Mouse (Mus musculus) natural killer cell, adult 2 months (primary cell): ENCODE data around the gene Arvcf.
A peak's percentile ranks its signal among the peaks of the same experiment; 100 is the strongest.

ENCODE experiments used
- DNase-seq, 2 experiments: peaks; one replicate each; pipeline ENCODE4 v3.0.0; 2022; ENCODE audit warnings: low spot score in 2 of 2

Arvcf gene

GRCm38 (mm10) chr16:18347931-18348600 lies at the start of gene Arvcf, which contains the start of gene Tango2:
TSS of gene Arvcf (plus strand) at chr16:18348182.
TSS of gene Tango2 (minus strand) at chr16:18348103.
- DNase-seq = peak; percentile 22 to 55

GRCm38 (mm10) chr16:18308159-18308558 lies 39.8 kb upstream of the Arvcf start:
- no peak for DNase-seq

- DNase-seq = no peak
Observed at GRCm38 (mm10) chr16:18318992-18319391, 29.0 kb upstream of the Arvcf start.

GRCm38 (mm10) chr16:18321443-18321842 lies 26.5 kb upstream of the Arvcf start:
- no peak for DNase-seq

- DNase-seq = no peak
Observed at GRCm38 (mm10) chr16:18323460-18323859, 24.5 kb upstream of the Arvcf start.

GRCm38 (mm10) chr16:18324031-18324430 lies 24.0 kb upstream of the Arvcf start:
- no peak for DNase-seq

- no peak for DNase-seq
Observed at GRCm38 (mm10) chr16:18325741-18326140, 22.2 kb upstream of the Arvcf start.

GRCm38 (mm10) chr16:18327936-18328335 lies 20.0 kb upstream of the Arvcf start:
- DNase-seq = no peak

- DNase-seq = no peak
Observed at GRCm38 (mm10) chr16:18328524-18328923, 19.5 kb upstream of the Arvcf start.

- no peak for DNase-seq
Observed at GRCm38 (mm10) chr16:18333976-18334375, 14.0 kb upstream of the Arvcf start.

GRCm38 (mm10) chr16:18335981-18336380 lies 12.0 kb upstream of the Arvcf start:
- DNase-seq = no peak

GRCm38 (mm10) chr16:18337261-18337660 lies 10.7 kb upstream of the Arvcf start:
- no peak for DNase-seq

GRCm38 (mm10) chr16:18339866-18340265 lies 8.1 kb upstream of the Arvcf start:
- no peak for DNase-seq

- no peak for DNase-seq
Observed at GRCm38 (mm10) chr16:18341605-18342004, 6.4 kb upstream of the Arvcf start.

GRCm38 (mm10) chr16:18342076-18342475 lies 5.9 kb upstream of the Arvcf start:
- no peak for DNase-seq

- no peak for DNase-seq
Observed at GRCm38 (mm10) chr16:18342650-18343570, 5.1 kb upstream of the Arvcf start.

GRCm38 (mm10) chr16:18343778-18344177 lies 4.2 kb upstream of the Arvcf start:
- DNase-seq = peak; percentile 90 to 94

GRCm38 (mm10) chr16:18345243-18345642 lies 2.7 kb upstream of the Arvcf start:
- DNase-seq = peak; percentile 57 to 76

- DNase-seq = no peak
Observed at GRCm38 (mm10) chr16:18348601-18349175, 706 bp downstream of the Arvcf start.

GRCm38 (mm10) chr16:18349761-18350325 lies 1.9 kb downstream of the Arvcf start:
- DNase-seq = no peak

GRCm38 (mm10) chr16:18351313-18352055 lies 3.5 kb downstream of the Arvcf start:
- peak in 1 of 2 experiments; percentile 8 for DNase-seq
